In the genomic region with DNA sequence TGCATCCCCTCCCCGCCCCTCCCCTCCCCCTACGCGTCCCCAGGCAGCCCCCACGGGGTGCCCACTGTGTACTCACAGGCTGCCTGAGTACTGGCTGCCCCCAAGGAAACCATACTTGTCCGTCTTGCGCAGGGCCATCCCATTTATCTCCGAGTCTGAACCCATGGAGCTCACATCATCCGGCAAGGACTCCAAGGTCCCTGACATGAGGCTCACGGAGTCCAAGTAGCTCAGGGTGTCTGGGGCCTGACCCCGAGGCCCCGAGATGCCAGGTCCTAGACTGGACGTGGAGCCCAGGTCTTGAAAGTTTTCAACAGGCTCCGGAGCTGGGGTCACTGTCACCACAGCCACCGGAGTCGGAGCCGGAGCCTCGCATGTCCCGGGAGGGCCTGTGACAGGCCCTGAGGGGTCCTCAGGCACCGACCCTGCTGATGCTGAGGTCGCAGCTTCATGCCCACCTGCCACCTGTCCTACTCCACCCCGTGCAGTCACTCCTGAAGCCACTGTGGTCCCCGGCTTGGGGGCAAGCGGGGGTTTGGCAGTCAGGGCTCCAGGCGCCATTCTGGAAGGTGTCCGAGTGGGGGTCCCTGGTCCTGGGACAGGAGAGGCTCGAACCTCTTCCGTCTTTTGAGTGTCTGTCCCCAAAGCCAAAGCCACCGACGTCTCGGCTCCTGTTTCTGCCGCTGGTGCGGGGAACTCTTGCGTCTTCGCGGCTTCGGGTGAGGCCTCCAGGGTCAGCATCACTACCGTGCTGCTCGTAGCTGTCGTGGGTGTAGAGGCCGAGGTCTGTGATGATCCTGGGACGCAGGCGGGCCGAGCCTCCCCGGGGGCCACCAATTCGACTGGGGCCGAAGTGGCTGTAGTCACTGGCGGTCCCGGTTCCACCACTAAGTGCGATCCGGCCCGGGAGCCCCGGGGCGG, we compare ENCODE assay signal across 8 mouse cellular contexts. TPM values are rescaled to one million over a fixed set of nuclear protein-coding genes. Genes with fewer than 3 reads are reported as not detected.
DNase-seq lines count a peak whose midpoint lies in the region; ATAC-seq and TF ChIP-seq lines count a peak whose summit lies in the region.

No protein-coding gene starts in this region.

- TF ChIP-seq CTCF in brain, embryonic 14.5 days (IDR thresholded peaks at IDR 0.05; ENCODE audit: borderline replicate concordance, extremely low read depth, insufficient read depth, insufficient read length), result no peak; the same call in 1 of the 2 replicates

- peak overlapping the region; percentile 87 for H3K27ac ChIP-seq in forebrain, embryonic 12.5 days
- peak overlapping the region; percentile 86 for H3K27ac ChIP-seq in midbrain, embryonic 14.5 days (replicated peaks; ENCODE audit: low read depth, low read length)

- peak overlapping the region; percentile 96 for H3K4me3 ChIP-seq in forebrain, embryonic 12.5 days (replicated peaks)
- peak overlapping the region; percentile 94 for H3K4me3 ChIP-seq in midbrain, embryonic 14.5 days (replicated peaks; ENCODE audit: low read depth, low read length)

- ATAC-seq in forebrain, embryonic 12.5 days (ENCODE audit: low FRiP score), result peak; percentile 12; the same call in 1 of the 2 replicates
- ATAC-seq in midbrain, embryonic 14.5 days (ENCODE audit: low FRiP score, low TSS enrichment), result peak; percentile 9; the same call in 1 of the 2 replicates
- ATAC-seq in monocyte, adult 5-6 weeks (replicated peaks; ENCODE audit: insufficient number of reproducible peaks, low FRiP score, low TSS enrichment, poor library complexity, severe bottlenecking), result no peak
- ATAC-seq in inflammation-experienced regulatory T-cells, adult 6 months, result no peak

- DNase-seq in right cerebral cortex, postnatal 10 days (ENCODE audit: low spot score in 2 of 2), result peak; percentile 58 to 68
- DNase-seq in right cerebral cortex, adult 2 months (ENCODE audit: low spot score in 2 of 2), result no peak
- DNase-seq in brain, embryonic 14.5 days (ENCODE audit: low read depth), result peak; percentile 29
- DNase-seq in kidney, postnatal 10 days, result peak; percentile 52
- DNase-seq in midbrain, embryonic 14.5 days, result peak; percentile 27

- peaks cover 23% of the 10 kb centered on the region for H3K36me3 ChIP-seq in forebrain, embryonic 12.5 days (replicated peaks)
- H3K36me3 ChIP-seq in midbrain, embryonic 14.5 days (ENCODE audit: control insufficient read depth, insufficient read depth, low read length), result peaks cover 21% of the 10 kb centered on the region

- peak overlapping the region; percentile 96 for H3K9ac ChIP-seq in forebrain, embryonic 12.5 days
- peak overlapping the region; percentile 89 for H3K9ac ChIP-seq in midbrain, embryonic 14.5 days (replicated peaks; ENCODE audit: low read length)

- no peaks in the 10 kb centered on the region for H3K9me3 ChIP-seq in forebrain, embryonic 12.5 days
- H3K9me3 ChIP-seq in midbrain, embryonic 14.5 days (ENCODE audit: control insufficient read depth, low read length), result no peaks in the 10 kb centered on the region

- no peak for TF ChIP-seq POLR2A in brain, embryonic 14.5 days (IDR thresholded peaks at IDR 0.05; ENCODE audit: borderline replicate concordance, extremely low read depth, insufficient read depth, insufficient read length, poor library complexity, severe bottlenecking)

- H3K4me1 ChIP-seq in forebrain, embryonic 12.5 days, result peaks cover 35% of the 10 kb centered on the region
- peaks cover 30% of the 10 kb centered on the region for H3K4me1 ChIP-seq in midbrain, embryonic 14.5 days (ENCODE audit: control insufficient read depth, insufficient read depth, low read length)

- peak overlapping the region; percentile 100 for H3K4me2 ChIP-seq in forebrain, embryonic 12.5 days
- H3K4me2 ChIP-seq in midbrain, embryonic 14.5 days (ENCODE audit: low read length), result peak overlapping the region; percentile 99

- under 1% methylated on average over 53 of the region's 53 CpGs for WGBS in forebrain, embryonic 12.5 days
- under 1% methylated on average over 52 of the region's 53 CpGs for WGBS in midbrain, embryonic 14.5 days

- H3K27me3 ChIP-seq in forebrain, embryonic 12.5 days, result 0 out of 2 replicates have a peak, but pooled peaks cover 2% of the 10 kb centered on the region
- H3K27me3 ChIP-seq in midbrain, embryonic 14.5 days (ENCODE audit: control insufficient read depth, insufficient read depth, low read length), result no peaks in the 10 kb centered on the region

RNA-seq across cellular contexts. Expression of a gene that starts 0.6 kb away (rescaled TPM):
- polyA plus RNA-seq in brain, embryonic 14.5 days (2012; rRNA removed), result 54.2 and 66.1 TPM in 2 replicates
- 30.8 and 34.3 TPM in 2 replicates for polyA plus RNA-seq in forebrain, embryonic 12.5 days (2016; fragmentation: Nextera tagmentation; extraction: Ambion mirVana)
- 24.6 and 27.6 TPM in 2 replicates for polyA plus RNA-seq in midbrain, embryonic 14.5 days (2014; fragmentation: Nextera tagmentation; extraction: Ambion mirVana)
- 52.5 to 106 TPM (median 85.1 TPM) in 3 replicates for total RNA-seq in monocyte, adult 5-6 weeks (2017)
- 10 to 100 TPM; 13.2 to 16.6 (median 13.6) TPM for polyA plus RNA-seq in inflammation-experienced regulatory T-cells, adult 6 months (2017; shearing (Covaris generic))

RNA-seq across cellular contexts. Expression of a gene that starts 1.1 kb away (rescaled TPM):
- 5.8 and 8.9 TPM in 2 replicates for polyA plus RNA-seq in brain, embryonic 14.5 days (2012; rRNA removed)
- polyA plus RNA-seq in forebrain, embryonic 12.5 days (2016; fragmentation: Nextera tagmentation; extraction: Ambion mirVana), result 9.2 and 10.1 TPM in 2 replicates
- 4.3 and 4.5 TPM in 2 replicates for polyA plus RNA-seq in midbrain, embryonic 14.5 days (2014; fragmentation: Nextera tagmentation; extraction: Ambion mirVana)
- total RNA-seq in monocyte, adult 5-6 weeks (2017), result 8.7 to 33.8 TPM (median 15.4 TPM) in 3 replicates
- 10 to 100 TPM; 23.0 to 25.8 (median 23.4) TPM for polyA plus RNA-seq in inflammation-experienced regulatory T-cells, adult 6 months (2017; shearing (Covaris generic))

RNA-seq across cellular contexts. Expression of a gene that starts 11.8 kb away (rescaled TPM):
- polyA plus RNA-seq in brain, embryonic 14.5 days (2012; rRNA removed), result 108 and 117 TPM in 2 replicates
- 104 and 108 TPM in 2 replicates for polyA plus RNA-seq in forebrain, embryonic 12.5 days (2016; fragmentation: Nextera tagmentation; extraction: Ambion mirVana)
- 59.5 and 81.1 TPM in 2 replicates for polyA plus RNA-seq in midbrain, embryonic 14.5 days (2014; fragmentation: Nextera tagmentation; extraction: Ambion mirVana)
- total RNA-seq in monocyte, adult 5-6 weeks (2017), result 48.7 to 89.2 TPM (median 59.8 TPM) in 3 replicates
- polyA plus RNA-seq in inflammation-experienced regulatory T-cells, adult 6 months (2017; shearing (Covaris generic)), result 10 to 100 TPM; 43.2 to 56.9 (median 48.7) TPM

RNA-seq across cellular contexts. Expression of a gene that starts 25.2 kb away (rescaled TPM):
- polyA plus RNA-seq in brain, embryonic 14.5 days (2012; rRNA removed), result 38.5 and 38.9 TPM in 2 replicates
- 77.6 and 80.2 TPM in 2 replicates for polyA plus RNA-seq in forebrain, embryonic 12.5 days (2016; fragmentation: Nextera tagmentation; extraction: Ambion mirVana)
- 31.9 and 39.7 TPM in 2 replicates for polyA plus RNA-seq in midbrain, embryonic 14.5 days (2014; fragmentation: Nextera tagmentation; extraction: Ambion mirVana)
- 3.9 to 9.8 TPM (median 5.7 TPM) in 3 replicates for total RNA-seq in monocyte, adult 5-6 weeks (2017)
- 1 to 10 TPM; 3.3 to 6.8 (median 4.6) TPM for polyA plus RNA-seq in inflammation-experienced regulatory T-cells, adult 6 months (2017; shearing (Covaris generic))

RNA-seq across cellular contexts. Expression of a gene that starts 25.3 kb away (rescaled TPM):
- 19.4 and 22.6 TPM in 2 replicates for polyA plus RNA-seq in brain, embryonic 14.5 days (2012; rRNA removed)
- 42.6 and 43.4 TPM in 2 replicates for polyA plus RNA-seq in forebrain, embryonic 12.5 days (2016; fragmentation: Nextera tagmentation; extraction: Ambion mirVana)
- polyA plus RNA-seq in midbrain, embryonic 14.5 days (2014; fragmentation: Nextera tagmentation; extraction: Ambion mirVana), result 11.6 and 13.6 TPM in 2 replicates
- 117 to 359 TPM (median 130 TPM) in 3 replicates for total RNA-seq in monocyte, adult 5-6 weeks (2017)
- 100 to 1,000 TPM; 783 to 927 (median 807) TPM for polyA plus RNA-seq in inflammation-experienced regulatory T-cells, adult 6 months (2017; shearing (Covaris generic))

Comparison
In these comparisons a context has a peak if more than half of its experiments do, and no peak if none do; other contexts are left out.
1. DNase-seq: peak in right cerebral cortex, postnatal 10 days (2 of 2), brain, embryonic 14.5 days (single experiment), kidney, postnatal 10 days (single experiment) and midbrain, embryonic 14.5 days (single experiment); none in right cerebral cortex, adult 2 months (0 of 2).
2. ATAC-seq: peak in forebrain, embryonic 12.5 days (single experiment) and midbrain, embryonic 14.5 days (single experiment); none in monocyte, adult 5-6 weeks (single experiment) and inflammation-experienced regulatory T-cells, adult 6 months (single experiment).